Mouse (Mus musculus): ENCODE results near the gene Osgep.
"Not testable (repeated sequence)": the region's sequence is repeated elsewhere in the genome, so short reads cannot be mapped to it uniquely, and the experiment has no call there.

The Osgep gene

DNA sequence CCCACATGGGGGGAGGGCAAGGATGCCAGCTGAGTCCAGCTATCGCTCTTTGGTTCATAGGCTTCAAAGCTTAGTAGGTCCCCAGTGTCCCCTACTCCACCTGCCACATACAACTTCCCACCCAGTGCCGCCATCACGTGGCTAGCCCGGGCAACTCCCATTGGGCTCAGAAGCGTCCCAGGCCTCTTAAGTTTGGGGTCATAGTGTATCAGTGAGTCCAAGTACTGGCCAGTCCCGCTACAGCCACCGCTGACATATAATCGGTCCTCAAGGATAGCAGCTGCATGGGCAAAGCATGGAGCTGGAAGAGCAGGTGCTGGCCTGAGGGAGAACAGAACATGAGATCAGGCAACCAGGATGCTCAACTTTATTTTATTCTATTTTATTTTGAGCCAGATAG is 33.1 kb downstream of the Osgep start:
- no peak for DNase-seq (ENCODE audit: low read depth, low spot score)

DNA sequence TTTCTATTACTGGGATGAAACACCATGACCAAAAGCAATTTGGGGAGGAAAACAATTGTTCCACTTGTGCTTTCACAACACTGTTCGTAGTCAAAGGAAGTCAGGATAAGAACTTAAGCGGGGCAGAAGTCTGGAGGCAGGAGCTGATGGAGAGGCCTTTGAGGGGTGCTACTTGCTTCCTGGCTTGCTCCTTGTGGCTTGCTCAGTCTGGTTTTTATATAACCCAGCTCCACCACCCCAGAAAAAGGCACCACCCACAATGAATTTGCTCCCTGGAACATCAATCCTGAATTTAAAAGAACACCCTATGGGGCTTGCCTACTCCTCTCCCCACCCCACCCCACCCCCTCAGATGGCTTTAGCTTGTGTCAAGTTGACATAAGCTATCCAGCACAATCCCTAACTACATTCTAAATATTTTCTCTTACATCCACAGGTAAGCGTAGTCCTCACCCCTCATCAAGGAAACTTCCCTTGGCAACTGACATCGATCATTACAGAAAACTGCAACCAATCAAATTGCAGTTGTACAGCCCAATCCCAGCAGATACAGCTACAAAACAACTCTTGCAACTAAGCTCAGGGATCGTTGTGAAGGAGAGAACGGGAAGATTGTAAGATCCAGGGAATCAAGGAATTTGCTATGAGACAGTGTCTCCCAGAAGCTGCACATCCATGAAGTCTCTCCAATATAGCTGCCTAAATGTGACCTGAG is 48.3 kb downstream of the Osgep start:
- DNase-seq (ENCODE audit: low read depth, low spot score): no peak

DNA sequence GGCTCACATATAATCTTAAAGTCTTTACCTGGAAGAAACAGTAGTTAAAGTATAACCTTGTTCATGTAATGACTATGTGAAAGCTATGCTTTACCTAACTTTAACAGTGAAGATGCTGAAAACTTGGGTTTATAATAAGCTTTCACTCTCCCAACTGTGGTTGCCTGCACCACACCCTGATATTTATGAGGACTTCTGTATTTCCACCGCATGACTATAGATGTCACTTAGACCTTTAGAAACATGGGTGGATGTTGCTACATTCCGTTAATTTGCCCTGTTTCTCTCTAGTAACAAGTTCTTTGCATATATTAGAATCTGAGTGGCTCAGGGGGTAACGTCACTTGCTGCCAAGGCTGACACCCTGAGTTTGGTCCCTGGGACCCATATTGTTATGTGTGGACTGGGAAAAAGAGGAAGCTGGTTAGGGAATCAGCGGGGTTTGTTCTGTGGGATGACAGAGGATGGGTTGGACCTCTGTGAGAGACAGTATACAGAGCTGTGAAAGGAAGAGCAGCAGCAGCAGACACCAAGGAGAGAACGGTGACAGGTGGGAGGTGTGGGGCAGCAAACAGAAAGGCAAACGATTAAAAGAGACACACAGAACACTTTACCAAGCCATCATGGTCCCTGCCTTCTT is 49.0 kb downstream of the Osgep start:
- no peak for DNase-seq (ENCODE audit: low read depth, low spot score)

DNA sequence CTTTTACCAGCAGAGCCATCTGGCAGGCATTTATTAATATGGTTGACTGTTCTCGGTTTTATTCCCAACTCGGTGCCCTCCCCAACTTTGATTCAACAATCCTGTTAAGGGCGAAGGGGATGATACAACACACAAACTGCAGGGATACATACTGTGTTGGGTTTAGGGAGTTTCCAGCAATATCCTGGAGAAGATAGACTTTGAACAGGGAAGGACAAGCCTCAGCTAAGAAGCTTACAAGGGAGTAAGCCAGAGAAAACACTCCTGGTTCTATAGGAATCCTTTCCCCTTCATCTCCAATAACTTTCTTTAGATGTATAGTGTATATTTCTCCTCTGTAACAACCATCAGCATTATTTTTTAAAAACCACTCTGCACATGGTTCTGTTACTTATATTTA is 49.5 kb downstream of the Osgep start:
- no peak for DNase-seq (ENCODE audit: low read depth, low spot score)

DNA sequence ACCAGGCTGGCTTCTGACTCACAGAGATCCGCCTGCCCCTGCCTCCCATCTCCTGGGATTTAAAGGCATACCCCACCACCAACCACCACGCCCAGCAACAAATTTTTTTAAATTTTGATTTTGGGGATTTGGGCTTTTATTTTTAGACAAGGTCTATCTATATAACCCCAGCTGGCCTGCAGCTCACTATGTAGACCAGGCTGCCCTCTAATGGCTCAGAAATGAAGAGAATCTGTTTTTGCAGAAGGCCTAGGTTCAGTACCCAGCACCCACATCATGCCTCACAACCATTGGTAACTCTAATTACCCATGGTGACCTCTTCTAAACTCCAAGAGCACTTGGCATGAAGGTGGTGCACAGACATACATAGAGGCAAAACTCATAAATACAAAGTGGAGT is 53.4 kb downstream of the Osgep start:
- peak; percentile 13 for DNase-seq (ENCODE audit: low read depth, low spot score)

DNA sequence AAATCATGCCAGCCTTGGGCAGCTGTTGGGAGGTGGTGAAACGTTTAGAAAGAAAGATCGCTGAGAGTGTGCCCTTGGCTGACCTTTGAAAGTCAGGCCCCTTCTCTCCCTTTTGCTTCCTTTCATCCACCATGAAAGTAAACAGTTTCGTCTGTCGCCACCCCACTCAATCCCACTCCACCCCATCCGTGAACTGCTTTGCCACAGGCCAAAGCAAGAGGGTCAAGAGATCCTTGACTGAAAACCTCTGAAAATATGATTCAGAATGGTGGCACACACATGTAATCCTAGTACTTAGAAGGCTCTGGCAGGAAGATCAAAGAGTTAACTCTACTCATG is 53.9 kb downstream of the Osgep start:
- no peak for DNase-seq (ENCODE audit: low read depth, low spot score)

DNA sequence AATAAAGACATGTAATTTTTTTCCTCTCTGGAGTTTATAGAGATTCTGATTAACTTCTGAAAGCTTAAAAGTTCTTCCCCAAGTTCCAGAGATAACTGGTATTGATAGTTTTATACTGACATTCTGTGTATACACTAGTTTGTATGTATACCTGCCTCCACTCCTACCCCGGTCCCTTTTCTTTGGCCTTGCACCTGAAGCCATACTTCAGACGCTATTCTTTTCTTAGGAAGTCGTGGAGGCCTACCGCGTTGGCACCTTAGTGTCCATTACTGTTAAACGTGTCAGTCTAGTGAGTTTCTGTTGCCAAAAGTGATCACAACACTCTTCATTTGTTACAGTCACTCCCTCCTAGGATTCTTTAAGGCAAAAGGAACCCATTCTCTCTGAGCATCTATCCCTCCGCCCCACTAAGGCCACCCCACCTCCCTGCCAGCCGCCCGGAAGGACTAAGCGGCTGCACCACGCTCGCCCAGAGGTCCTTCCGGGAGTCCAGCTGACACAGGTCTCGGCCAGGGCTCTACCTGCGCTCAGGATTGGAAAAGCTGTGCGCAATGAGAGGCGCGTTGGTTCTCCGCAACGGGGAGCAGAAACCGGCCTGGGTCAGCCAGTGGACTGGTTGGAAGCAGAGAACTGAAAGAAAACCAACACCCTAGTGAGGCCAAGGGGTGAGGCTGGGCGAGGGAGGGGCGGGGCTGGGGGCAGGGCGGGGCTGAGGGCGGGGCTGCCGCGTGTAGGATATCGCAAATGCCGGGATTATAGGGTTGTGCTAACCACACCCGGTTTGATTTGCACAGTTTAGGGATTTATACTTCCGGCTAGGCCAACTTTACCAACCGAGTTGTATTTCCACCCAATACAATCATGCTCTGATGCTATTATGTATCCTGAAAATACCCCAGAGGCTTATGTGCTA is 54.5 kb downstream of the Osgep start, which contains the start of gene Tep1:
Gene Tep1 (minus strand): TSS at position 672 of the 916 bp plus-strand sequence.
- peak; percentile 85 for DNase-seq (ENCODE audit: low read depth, low spot score)

DNA sequence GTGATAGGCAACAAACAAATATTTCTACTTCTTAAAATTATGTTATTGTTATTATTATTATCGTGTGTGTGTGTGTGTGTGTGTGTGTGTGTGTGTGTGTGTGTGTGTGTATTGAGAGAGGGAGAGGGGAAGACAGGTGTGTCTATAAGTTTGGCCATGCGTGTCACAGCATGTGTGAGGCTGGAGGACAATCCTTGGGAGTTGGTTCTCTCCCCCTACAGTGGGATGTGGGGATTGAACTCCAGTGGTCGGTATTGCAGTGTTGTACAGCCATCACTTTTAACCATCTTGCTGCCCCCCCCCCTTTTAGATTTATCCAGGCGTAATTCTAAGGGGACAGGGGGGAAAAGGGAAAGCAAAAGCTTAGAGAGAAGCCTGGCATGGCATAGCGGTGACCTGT is 56.0 kb downstream of the Osgep start:
- no peak for DNase-seq (ENCODE audit: low read depth, low spot score)

DNA sequence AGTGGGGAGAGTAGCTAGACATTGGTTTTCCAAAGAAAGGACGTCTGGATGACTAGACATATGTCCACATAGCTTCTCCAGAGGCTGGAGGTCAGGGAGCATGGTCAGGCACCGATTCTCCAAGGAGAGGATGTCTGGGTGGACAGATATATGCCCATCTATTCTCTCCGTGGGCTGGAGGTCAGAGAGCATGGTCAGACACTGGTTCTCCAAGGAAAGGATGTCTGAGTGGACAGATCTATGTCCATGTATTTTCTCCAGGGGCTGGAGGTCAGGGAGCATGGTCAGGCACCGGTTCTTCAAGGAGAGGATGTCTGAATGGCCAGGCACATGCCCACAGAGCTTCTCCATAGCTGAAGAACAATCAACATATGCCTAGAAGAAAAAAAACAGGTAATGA is 56.5 kb downstream of the Osgep start:
- DNase-seq (ENCODE audit: low read depth, low spot score): no peak

DNA sequence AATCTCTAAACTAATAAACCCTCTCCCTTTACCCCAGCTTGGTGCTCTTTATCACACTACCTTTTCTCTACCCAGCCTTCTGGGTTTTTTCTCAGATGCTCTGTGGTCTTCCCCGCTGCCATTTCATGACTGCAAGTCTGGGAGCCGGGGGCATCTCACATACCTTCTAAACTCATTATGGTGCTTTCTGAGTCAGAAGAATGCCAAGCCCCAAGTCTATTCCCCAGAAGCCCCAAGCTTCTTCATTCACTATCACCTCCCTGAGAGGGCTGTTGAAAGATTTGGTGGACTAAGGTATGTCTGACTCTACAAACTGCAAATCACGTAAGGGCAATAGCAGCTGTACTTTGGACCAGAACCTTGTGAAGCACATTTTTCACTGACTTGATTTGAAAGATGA is 57.7 kb downstream of the Osgep start:
- no peak for DNase-seq (ENCODE audit: low read depth, low spot score)

DNA sequence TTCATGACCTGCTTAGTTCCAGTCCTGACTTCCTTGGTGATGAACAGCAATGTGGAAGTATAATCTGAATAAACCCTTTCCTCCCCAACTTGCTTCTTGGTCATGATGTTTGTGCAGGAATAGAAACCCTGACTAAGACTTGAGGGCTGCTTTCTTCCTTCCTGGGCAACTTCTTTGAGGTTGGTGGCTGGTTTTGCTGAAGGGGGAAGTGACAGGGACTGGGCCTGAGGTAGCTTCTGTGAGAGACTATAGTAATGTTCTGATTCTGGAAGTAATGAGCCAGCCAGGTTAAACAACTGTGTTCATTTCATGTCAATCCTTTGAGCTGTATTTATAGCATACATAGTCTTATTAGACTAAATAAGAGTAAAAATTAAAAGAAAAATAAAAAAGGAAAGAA is 59.7 kb downstream of the Osgep start:
- not testable (repeated sequence) for DNase-seq (ENCODE audit: low read depth, low spot score)

DNA sequence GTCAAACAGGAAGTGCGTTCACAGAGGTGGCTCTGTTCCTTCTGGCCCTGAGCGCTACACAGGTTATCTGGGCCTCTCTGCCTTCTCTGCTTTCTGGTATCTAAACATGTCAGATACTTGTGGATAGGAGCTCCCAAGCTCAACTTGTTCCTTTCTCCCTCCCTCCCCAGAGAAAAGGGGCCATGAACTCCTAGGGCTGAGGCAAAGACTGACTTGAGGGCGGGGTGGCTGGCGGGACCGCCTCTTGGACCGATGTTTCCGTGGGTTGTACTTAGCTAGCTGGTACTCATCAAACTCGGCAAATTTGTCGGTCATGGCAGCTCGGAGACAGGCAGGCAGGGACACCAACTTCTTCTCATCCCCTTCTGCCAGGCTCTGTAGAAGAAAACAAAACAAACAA is 62.1 kb downstream of the Osgep start:
- no peak for DNase-seq (ENCODE audit: low read depth, low spot score)
